Mouse (Mus musculus): Measurements from ENCODE around the gene Ppp1cc.

The Ppp1cc gene

DNA sequence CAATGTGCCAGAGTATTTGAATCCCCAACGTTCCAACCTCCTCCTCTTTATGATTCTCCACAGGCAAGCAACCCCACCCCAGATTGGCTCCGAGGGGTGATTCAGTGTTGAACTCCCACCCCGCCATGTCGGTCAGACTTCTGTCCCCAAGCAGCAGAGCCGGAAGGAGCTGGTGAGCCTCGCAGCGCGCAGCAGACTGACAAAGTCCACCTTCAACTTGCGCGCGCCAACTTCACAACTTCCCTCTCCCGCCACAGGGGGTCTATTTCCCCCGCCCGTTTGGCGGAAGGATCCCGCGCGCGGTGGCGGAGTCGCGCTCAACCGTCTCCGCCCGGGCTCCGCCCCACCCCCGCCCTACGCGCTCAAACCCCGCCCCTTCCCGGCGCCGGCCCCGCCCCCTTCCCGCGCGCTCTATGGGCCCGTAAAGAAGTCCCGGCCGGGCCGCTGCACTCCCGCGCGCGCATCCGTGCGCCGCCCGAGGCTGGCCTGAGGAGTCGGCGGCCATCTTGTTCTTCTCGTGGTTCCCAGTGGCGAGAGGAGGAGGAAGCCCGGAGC lies at the start of gene Ppp1cc:
Gene Ppp1cc (plus strand): TSS at position 452 of the 555 bp plus-strand sequence.
- DNase-seq: peak; percentile 94

DNA sequence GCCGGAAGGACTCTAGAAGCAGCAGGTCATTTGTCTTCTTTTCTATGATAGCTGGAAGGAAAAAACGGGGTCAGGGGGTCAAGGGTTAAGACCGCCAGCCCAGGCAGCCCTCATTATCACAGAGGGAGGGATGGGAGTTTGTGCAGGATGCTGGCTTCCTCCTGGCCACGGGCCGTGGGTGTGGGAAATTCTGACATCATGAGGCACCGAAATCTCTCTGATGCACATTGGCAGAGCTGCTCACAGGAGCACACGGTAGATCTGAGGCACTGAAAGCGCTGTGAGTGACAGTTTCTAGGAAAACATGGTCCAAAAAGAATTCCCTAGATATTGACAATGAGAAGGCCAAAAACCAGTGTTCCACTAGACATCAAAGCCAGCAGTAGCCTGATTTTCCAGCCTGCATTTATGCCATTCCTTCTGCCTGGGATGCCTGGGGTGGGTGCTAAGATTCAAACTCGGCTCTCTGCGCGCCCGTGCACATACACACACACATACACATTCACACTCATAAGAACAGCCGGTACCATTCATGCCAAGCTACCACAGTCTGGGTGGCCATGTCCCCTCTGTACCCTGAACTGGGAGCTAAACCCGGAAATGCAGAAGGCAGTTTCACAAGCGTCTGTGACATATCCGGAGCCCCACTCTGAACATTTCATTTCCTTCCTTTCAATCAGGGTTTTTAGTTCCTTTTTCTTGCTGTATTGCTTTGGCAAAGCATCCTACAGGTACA lies 48.6 kb upstream of the Ppp1cc start:
- no peak for DNase-seq

DNA sequence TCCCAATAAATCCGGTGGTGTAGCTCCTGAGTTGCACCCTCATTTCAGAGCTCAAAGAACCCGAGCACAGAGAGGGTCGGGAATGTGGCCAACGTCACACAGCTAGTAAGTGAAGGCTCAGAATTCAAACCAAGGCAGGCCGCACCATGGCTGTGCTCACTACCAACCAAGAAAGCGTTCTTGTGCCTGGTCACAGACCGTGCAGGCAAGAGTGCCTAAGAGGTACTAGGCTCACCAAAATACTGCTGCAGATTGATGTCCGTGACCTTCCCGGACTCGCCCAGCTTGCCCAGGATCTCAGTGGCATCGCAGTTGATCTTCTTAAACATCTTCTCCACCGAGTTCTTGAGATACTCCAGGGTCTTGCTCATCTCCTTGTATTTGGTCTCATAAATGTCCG lies 47.5 kb upstream of the Ppp1cc start:
- no peak for DNase-seq

DNA sequence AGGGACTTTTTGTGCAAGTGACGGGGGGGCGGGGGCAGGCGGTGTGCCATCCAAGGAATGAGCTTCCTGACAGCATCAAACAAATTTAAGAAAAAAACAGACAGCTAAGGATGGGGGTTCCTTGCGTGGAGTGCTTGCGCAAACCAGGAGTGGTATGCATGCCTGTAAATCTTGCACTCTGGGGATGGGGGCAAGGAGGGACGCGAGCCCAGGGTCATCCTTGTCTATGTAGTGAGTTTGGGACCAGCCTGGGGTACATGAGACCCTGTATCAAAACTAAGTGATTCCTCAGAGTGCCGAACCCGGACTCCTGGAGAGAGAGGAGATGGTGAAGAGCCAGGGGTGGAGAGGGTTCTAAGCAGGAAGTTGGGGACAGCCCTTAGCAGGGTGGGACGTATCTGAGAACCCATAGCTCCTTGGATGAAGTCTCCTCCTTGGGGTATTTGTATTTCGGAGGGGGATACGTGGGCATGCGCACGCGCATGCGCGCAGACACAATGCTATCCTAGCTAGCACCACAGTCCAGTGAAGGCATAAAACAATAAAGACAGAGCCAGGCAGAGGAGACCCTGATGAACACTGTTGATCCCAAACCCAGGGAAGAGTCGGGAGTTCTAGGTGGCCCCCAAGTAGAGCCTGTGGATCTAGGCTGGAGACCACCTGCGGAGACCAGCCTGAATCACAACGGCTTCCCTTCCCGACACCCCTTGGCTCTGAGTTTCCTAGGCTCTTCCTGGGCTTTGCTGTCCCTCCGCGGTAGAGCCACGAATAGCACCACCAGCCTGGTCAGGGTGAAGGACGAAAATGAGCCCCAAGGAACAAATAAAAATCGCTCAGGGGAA lies 46.8 kb upstream of the Ppp1cc start:
- no peak for DNase-seq

DNA sequence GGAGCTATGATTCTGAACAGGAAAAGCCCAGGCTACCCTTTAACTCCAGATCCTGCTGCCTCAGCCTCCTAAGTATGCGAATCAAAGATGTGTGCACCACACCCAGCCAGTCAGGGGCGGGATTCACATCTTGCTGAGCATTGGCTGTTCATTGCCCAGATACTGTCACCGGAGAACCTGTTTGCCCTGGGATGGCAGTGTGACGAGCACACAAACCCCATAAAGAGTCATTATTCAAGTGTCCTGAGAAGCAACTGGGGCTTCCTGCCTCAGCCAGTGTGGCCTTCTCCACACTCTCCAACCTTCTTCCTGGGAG lies 46.2 kb upstream of the Ppp1cc start:
- no peak for DNase-seq

DNA sequence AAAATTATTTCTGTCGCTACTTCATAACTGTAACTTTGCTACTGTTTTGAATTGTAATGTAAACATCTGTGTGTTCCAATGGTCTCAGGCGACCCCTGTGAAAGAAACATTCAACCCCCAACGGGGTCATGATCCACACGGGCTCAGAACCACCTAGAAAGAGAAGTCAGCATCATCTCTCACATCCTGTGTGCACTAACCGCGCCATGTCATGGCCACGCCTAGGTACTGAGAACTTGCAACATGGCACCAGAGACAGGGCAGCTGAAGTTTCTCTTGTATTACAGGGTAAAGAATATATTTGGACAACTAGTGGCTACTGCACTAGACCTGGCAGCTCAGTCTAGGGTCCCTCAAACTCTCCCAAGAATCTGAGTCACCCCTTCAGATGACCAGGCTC lies 44.6 kb upstream of the Ppp1cc start:
- no peak for DNase-seq

DNA sequence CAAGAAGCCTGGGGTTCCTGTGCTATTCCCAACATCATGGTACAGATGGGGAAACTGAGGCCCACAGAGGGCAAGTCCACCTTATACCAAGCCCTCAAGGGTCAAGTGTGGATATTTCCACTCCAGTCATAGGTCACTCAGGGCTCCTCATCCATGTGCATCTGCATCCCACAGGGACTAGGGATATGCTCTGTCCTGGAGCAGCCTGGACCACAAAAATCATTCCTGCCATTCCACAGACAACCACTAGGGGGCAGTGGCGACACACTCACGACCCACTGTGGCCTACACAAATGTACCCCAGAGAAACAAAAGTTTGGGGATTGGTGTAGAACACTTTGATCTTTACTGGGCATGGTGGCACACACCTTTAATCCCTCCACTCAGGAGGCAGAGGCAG lies 43.9 kb upstream of the Ppp1cc start:
- no peak for DNase-seq

DNA sequence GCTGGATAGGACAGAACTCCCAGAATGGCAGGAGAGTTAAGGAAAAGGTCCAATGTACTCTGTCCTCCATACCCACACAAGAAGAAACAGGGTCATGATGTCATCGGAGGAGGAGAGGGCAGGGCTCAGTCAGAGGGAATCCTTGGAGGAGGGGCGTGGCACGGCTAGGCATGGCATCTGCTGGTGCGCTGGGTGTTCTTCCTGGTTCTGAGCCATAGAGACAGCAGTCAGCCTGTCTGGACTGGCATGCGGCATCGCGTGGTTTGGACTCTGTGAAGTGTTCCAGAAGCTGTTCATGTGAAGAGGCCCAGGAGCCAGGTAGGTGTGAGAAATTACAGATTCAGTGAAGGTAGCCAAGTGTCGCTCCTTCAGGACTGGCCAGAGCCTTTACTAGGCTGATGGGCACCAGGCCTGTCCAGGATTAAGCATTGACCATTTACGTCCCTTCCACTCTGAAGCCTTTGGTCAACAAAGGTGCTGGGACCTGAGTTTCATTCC lies 42.8 kb upstream of the Ppp1cc start:
- DNase-seq: no peak

DNA sequence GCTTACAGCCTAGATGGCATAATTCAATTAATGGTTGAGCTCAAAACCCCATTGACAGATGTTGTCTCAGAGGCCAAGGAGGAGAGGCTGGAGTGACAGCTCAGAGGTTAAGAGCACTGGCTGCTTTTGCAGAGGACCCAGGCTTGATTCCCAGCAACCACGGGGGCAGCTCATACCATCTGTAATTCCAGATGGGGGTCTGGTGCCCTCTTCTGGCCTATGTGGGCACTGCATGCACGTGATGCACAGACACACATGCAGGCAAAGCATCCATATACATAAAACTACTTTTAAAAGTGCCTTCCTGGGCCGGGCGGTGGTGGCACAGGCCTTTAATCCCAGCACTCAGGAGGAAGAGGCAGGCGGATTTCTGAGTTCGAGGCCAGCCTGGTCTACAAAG lies 41.8 kb upstream of the Ppp1cc start:
- DNase-seq: no peak

DNA sequence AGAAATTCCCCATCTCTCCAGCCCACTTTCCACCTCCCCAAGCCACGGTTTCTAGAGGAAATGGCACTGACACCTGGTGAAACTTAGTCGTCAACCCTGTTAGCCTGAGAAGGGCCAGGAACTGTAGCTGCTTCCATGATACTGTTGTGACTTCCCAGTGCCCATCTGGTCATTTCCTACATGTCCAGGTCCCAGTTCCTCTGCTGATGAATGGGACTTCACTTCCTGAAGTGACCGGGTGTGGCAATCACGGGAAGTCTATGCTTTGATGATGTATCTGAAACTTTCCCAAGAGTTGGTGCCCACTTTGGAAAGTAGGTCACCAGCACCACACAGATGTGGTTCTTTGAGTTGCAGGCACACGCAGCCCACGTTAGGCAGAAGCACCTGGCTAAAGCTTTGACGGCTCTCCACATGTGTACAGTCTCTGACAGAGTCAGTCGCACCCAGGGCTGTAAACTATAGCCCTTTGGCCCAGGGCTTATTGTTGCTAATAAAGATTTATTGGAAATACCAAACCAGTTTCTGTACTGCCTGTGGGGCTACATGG lies 32.8 kb upstream of the Ppp1cc start:
- DNase-seq: no peak

DNA sequence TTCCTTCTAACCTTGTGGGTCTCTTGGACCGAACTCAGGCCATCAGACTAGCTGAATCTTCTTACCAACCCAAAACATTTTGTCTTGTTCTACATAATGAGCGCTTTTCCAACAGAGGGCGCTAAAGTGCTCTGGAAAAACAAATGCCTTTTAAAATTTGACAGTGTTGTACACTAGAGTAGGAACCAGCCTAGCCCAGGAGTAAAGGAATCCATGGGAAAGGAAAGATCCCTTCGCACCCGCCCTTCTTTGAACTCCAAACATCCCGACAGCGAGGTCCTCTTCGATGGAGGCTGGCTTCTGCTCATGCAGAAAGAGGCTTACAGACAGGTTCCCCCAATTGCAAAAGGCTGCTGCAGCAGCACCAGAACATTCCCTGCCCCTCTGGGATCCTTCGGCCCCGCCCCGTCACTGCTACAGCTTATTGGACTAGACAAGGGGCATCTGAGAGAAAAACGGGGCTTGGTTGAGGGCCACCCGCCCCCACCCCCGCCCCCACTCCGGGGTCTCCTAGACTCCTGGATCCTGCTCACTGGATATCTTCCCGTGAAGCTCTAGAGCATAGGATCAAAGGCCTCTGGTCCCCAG lies 28.9 kb upstream of the Ppp1cc start:
- DNase-seq: peak; percentile 80

DNA sequence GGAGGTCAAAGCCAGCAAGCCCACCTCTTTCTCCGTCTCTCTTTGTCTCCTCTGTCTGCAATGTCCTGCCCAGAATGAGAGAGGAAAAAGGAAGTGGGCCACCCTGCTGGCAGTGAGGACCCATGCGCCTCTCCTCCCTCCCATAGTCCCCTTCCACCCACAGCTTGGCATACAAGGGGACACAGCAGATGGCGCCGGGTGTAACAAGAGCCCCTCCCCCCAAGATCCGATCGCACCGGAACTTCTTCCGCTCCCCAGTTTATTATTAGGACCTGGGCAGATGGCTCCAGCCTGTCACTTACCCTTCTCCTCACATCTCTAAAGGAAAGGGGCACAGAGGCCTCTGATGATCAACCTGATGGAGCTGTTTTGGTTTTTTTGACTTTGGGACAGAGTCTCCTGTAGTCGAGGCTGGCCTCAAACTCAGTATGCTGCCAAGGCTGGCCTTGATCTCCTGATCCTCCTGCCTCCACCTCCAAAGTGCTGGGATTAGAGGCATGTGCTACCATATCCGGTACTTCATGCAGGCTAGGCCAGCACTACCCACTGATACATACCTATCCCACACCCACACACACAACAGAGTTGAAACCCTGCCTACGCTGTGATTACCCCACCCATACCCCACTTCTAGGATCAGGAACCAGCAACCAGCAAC lies 27.6 kb upstream of the Ppp1cc start:
- DNase-seq: peak; percentile 79

DNA sequence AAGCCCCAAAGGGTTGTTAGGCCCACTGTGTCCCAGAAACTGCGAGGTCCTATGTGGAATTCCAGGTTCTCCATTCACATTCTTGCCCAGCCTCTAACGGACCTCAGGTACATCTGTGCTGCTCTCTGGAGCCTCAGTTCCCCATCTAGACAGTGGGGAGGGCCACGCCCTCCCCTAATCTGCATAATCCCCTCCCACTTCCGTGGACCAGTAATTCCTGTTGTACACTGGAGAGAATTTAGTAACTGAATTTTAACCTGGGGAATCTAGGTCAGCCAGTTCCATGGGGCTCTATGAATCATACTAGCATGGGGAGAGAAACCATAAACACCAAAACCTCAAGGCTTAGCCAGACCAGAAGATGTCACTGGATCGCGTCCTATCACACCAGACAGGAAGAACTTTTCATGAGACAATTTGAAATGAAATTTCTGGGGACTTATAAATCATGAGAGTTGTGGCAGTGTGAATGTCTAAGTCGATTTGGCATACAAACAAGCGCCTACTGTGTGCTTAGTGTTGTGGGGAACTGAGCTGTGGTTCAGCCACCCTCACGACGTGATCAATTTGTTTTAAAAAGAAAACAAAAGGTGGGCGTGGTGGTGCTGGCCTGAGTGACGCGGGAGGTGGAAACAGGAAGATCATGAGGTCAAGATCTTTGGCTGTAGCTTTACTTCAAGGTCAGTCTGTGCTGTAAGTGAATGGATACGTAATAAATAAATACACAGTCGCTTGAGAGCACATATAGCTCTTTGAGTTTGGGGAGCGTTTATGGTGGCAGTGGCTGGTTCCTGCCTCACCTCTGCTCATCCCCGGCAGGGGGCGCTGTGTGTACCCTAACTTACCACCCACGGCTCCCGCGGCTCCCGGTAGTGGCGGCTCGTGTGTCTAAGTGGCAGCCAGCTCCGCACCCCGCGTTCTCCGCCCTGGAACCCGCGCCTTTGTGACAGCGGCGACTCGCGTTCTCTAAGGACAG lies 26.7 kb upstream of the Ppp1cc start:
- DNase-seq: peak; percentile 89

DNA sequence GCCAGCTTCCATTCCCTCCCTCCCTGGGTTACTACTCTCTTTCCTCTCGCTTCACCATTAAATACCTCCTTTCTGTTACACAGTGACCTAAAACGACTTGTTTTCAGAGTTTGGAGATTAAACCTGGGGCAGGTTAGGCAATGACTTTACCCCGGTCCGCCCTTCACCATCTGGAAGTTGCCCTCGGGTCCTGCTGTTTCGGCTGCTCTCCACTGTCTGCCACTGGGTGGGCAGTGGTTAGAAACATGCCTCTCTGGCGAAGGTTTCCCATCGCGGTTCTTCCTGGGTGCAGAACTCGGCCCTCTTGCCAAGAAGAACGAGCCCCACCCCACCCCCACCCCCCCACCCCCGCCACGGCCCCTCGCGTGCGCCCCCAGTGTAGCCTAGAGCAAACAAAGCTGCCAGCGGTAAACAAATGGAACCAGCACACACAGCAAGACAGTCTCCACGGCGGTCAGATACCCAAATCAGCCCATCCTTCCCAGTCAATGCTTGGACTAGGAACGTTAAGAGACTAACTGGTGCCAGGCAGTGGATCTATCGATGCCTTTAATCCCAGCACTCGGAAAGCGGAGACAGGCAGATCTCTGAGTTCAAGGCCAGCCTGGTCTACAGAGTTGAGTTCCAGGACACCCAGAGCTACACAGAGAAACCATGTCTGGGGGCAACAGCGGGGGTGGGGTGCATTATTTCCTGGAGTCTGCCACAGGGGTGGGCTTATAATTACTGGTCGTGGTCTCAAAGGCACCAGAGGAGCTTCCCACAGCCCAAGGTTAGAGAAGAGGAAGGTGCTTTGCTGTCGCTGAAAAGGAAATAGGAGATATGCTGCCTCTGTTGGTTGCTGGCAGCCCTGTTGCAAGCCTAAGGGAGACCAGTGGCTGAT lies 25.7 kb upstream of the Ppp1cc start:
- no peak for DNase-seq

DNA sequence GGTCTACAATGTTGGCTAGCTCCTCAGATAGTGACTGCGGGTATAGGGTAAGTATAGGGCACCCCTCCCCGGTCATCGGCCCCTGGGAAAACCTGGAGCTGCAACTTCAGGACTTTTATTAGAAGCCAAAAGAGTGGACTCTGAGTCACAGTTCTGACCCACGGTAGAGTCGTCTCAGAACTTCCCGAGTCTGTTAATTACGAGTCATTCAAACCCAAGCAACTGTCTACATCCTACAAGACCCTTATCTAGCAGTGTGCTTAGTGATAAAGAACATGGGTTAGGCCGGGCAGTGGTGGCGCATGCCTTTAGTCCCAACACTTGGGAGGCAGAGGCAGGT lies 25.1 kb upstream of the Ppp1cc start:
- no peak for DNase-seq

DNA sequence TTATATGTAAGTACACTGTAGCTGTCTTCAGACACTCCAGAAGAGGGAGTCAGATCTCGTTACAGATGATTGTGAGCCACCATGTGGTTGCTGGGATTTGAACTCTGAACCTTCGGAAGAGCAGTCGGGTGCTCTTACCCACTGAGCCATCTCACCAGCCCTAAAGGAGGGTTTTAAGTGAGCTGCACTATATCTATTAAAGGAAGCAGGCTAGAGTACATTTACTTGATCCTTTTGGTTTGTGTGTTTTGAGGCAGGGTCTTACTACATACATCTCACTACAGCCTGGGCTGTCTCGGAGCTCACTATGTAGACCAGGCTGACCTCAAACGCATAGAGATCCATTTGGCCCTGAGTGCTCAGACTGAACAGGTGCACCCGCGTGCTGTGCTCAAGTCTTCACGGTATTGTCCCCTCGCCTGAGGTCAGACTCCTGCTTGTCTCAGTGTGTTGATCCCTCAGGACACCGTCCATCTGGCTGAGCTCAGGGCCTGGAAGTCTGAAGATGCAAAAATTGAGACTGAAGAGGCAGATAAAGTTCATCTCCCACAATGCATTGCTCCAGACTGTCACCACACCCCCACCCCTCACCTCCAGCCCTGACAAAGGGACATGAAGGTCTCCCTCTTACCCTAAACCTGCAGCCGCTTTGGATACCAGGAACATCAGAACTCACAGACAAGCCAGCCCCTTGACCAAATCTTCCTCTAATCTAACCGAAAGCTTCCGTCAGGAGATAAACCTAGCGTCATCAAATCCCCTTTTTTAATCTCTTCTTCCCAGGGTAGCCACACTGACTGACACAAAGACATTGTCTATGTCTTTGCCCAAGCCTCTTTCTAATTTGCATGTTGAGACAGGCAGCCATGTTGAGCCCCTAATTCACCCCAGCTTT lies 23.4 kb upstream of the Ppp1cc start:
- DNase-seq: no peak

DNA sequence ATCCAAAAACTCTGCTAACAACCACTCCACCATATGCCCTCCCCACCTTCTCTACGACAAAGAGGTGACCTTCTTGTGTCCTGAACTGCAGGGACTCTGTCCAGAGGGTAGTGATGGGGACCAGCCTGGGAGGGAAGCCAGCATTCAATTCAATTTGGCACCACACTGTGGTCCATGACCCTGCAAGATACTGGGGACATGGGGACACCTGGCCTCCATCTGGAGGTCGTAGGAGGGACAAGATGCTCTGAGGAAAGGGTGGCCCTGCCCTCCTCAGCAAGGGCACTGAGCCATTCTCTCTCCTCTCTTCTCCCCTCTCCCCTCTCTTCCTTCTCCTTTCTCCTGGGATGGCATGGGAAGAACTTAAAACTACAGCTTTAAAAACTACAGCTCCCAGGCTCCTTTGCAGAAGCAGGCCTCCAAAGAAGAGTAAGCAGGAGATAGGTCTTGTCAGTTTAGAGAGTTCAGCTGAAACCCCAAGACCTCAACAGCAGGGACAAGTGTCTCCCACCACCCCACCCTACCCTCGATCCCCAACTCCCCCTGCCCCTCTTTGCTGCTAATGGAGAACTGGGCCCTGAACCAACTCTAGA lies 22.7 kb upstream of the Ppp1cc start:
- no peak for DNase-seq

DNA sequence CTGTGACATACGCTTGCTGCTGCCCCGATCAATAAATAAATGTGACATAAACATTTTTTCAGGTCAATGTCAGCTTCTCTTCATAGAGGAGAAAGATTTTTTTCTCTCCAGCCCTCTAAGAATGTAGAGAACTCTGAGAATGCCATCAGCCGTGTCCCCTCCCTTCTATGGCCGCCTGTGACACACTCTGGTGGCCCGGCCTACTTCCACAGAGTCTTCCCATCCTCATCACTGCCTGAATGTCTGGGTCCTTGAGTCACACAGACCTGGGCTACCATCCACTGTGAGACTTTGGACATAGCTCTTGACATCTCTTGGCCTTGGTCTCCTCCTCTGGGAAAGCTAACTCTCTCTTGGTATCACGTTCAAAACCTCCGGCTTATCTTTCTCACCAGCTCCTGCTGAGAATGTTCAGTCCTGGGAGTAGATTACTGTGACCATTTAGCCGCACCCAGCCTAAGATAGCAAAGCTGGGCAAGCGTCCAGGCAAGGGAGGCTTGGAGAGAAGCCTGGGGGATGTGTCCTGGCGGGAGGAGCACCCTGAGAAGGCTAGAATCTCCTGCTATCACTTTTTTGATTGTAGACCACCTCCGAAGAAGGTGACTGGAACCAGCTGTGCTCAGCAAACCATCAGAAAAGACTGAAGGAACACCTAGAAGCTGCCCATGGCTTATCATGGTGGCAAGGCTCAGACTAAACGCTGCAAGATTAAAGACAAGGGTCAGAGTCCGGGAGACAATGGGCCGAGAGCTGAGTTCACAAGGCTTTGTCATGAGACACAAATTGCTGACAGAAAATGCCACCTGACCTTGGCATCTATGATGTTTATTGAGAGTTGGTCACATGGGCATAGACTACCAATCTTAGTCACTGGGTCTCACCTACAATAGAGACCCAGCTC lies 21.3 kb upstream of the Ppp1cc start:
- DNase-seq: no peak
